Mouse (Mus musculus): ENCODE measurements around the gene Zfp706. TPM values are rescaled to one million over a fixed set of nuclear protein-coding genes. Genes with fewer than 3 reads are reported as not detected.

Gene Zfp706
- polyA plus RNA-seq (2015; fragmentation: Nextera tagmentation; extraction: Ambion mirVana) = 479 and 536 TPM in 2 replicates

DNA sequence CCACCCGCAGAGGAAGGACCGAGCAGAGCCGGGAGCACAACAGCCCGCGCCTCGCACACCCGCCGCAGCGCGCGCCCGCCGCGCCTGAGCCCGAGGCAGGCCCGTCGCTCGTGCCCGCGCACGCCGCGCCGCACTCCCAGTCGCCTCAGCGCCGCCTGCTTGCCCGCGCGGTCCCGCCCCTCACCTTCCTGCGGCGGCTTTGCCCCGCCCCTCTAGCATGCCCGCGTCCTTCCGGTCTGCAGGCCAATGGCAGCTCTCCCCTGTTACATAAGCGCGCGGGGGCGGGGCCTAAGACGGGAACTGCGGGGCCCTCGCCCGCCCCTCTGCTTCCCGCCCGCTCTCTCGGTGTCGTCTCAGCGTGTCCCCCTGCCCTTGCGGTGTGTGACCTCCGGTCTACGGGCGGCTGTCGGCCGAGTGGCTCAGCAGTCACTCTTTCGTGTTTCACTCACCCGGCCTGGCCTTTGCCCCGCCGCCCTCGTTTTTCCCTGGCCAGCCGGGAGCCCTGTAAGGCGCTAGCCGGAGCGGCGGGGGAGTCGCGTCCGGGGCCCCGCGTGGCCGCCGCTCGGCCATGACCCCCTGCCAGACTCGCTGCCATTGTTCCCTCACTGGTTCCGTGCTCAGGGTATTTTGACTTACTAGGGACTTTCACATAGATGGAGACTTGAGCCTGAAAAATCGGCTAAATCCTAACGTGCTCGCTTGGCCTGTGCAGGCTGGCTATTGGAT, at the start of gene Zfp706:
Zfp706 (minus strand) TSS at position 541 of the 726 bp plus-strand sequence.
- H3K4me3 ChIP-seq (replicated peaks; ENCODE audit: low read length) = peak within 1 kb of the TSS; percentile 72
- peak; percentile 100 for ATAC-seq
- no peaks in the 10 kb centered on the region for H3K27me3 ChIP-seq (replicated peaks; ENCODE audit: control insufficient read depth, insufficient read depth, low read length)
- peaks cover 17% of the 10 kb centered on the region for H3K4me1 ChIP-seq (replicated peaks; ENCODE audit: control insufficient read depth, insufficient read depth, low read length)
- peak within 1 kb of the TSS; percentile 90 for H3K27ac ChIP-seq (ENCODE audit: low read length)
- H3K4me2 ChIP-seq (ENCODE audit: low read length) = peak within 1 kb of the TSS; percentile 80
- H3K9me3 ChIP-seq (ENCODE audit: control insufficient read depth, low read length) = no peaks in the 10 kb centered on the region
- H3K36me3 ChIP-seq (ENCODE audit: control insufficient read depth, insufficient read depth) = no peaks in the 10 kb centered on the region
- WGBS = under 1% methylated on average over 62 of the region's 79 CpGs
- H3K9ac ChIP-seq (replicated peaks; ENCODE audit: low read depth, low read length) = peak within 1 kb of the TSS; percentile 90

DNA sequence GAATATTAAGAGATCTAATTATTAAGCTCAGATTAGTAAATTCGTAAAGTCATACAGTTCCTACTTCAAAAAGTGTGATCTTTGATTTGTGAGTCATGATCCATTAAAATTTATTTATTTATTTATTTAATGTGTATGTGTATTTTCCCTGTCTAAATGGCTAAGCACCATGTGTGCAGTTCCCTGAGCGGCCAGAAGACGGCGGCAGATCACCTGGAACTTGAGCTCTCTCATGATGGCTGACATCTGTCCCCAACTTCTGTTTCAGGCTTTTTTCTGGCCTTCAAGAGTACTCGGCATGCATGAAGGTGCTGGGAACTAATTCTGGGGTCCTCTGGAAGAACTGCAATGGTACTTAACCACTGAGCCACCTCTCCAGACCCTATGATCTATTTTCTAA, 47.0 kb upstream of the Zfp706 start:
- Histone ChIP-seq H3K27me3 (replicated peaks; ENCODE audit: control insufficient read depth, insufficient read depth, low read length) (no peaks in the 10 kb centered on the region), H3K9me3 (ENCODE audit: control insufficient read depth, low read length) (no peaks in the 10 kb centered on the region), H3K9ac (replicated peaks; ENCODE audit: low read depth, low read length) (no peak overlapping the region), H3K27ac (ENCODE audit: low read length) (no peak overlapping the region), H3K4me1 (replicated peaks; ENCODE audit: control insufficient read depth, insufficient read depth, low read length) (peaks cover 14% of the 10 kb centered on the region), H3K36me3 (ENCODE audit: control insufficient read depth, insufficient read depth) (no peaks in the 10 kb centered on the region), H3K4me3 (replicated peaks; ENCODE audit: low read length) (no peak overlapping the region), H3K4me2 (ENCODE audit: low read length) (no peak overlapping the region)
- no peak for ATAC-seq
- WGBS = 93% methylated on average over 5 of the region's 5 CpGs

DNA sequence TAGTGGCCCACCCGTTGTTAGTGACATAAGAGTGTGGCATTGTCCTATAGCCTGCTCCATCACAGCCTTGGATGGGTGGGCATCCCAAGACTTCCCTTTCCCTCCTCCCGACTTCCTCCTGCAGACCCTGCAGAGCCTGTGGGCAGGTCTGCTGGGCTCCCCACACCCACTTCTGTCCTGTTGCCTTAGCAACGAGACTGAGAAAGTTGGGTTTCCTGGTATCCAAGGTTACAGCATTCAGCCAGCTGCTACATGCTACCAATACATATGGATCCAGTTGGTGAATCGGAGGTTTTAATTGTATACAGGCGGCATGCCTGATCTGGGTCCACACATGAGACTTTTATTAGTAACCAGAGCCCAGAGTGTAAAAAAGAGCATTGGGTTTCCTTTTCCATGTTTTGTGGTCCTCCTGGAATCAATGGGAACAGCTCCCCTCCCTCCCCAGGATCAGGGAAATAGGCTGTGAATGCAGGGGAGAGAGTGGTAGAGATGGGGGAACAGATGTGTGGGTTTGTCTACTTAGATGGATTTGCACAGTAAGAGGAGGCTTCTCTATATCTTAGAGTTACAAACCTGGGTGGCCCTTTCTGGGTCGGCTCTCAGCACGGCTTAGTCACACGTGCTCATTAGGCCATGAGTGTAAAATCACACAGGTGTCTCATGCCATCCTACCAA, 45.7 kb upstream of the Zfp706 start:
- no peaks in the 10 kb centered on the region for H3K27me3 ChIP-seq (replicated peaks; ENCODE audit: control insufficient read depth, insufficient read depth, low read length)
- whole genome bisulfite sequencing = 36% methylated on average over 8 of the region's 8 CpGs
- H3K27ac ChIP-seq (ENCODE audit: low read length) = peak overlapping the region; percentile 78
- peak overlapping the region; percentile 30; the same call in 1 of the 2 replicates for H3K4me2 ChIP-seq (ENCODE audit: low read length)
- no peaks in the 10 kb centered on the region for H3K36me3 ChIP-seq (ENCODE audit: control insufficient read depth, insufficient read depth)
- no peaks in the 10 kb centered on the region for H3K9me3 ChIP-seq (ENCODE audit: control insufficient read depth, low read length)
- H3K9ac ChIP-seq (replicated peaks; ENCODE audit: low read depth, low read length) = 0 out of 2 replicates have a peak overlapping the region, but pooled peaks have one; percentile 29
- peaks cover 14% of the 10 kb centered on the region for H3K4me1 ChIP-seq (replicated peaks; ENCODE audit: control insufficient read depth, insufficient read depth, low read length)
- ATAC-seq = peak; percentile 95
- H3K4me3 ChIP-seq (replicated peaks; ENCODE audit: low read length) = no peak overlapping the region

DNA sequence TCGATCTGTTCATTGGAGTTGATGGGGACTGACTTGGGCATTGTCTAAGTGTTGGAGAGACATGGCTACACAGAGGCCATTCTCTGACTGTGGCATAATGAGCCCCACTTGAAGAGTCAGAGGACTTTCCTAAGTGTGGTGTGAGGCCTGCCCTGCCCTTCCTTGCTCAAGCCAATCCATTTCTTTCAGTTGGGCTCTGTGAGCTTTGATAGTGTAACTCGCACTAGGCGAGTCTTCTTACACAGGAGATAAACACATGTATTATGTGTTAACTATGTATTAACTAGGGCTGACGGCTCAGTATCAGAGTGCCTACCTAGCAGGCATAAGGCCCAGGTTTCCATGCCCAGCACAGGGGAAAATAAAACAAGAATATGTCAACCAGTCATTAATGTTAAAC, 39.8 kb upstream of the Zfp706 start:
- Histone ChIP-seq H3K9ac (replicated peaks; ENCODE audit: low read depth, low read length) (no peak overlapping the region), H3K4me2 (ENCODE audit: low read length) (no peak overlapping the region), H3K4me3 (replicated peaks; ENCODE audit: low read length) (no peak overlapping the region), H3K27me3 (replicated peaks; ENCODE audit: control insufficient read depth, insufficient read depth, low read length) (no peaks in the 10 kb centered on the region), H3K36me3 (ENCODE audit: control insufficient read depth, insufficient read depth) (no peaks in the 10 kb centered on the region), H3K4me1 (replicated peaks; ENCODE audit: control insufficient read depth, insufficient read depth, low read length) (peaks cover 4% of the 10 kb centered on the region), H3K9me3 (ENCODE audit: control insufficient read depth, low read length) (no peaks in the 10 kb centered on the region), H3K27ac (ENCODE audit: low read length) (no peak overlapping the region)
- ATAC-seq = no peak
- 96% methylated on average over 4 of the region's 4 CpGs for WGBS

DNA sequence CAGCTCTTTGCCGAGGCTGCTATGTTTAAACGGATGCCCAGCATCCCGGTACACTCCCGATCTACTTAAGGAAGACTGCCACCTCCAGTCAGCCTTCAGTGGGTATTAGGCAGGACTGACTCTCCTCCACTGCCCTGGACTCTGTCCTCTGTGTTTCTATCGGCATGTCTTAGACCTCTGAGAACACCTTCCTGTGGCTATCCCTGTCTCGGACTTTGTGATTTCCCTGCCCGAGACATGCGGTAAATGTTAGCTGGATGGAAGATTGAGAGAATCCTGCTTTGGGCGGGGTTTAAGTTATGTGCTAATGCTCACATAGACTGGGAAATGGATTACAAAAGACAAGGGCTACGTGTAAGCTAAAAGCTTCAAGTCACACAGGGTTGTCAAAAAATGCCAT, 39.0 kb upstream of the Zfp706 start:
- ATAC-seq = no peak
- H3K27me3 ChIP-seq (replicated peaks; ENCODE audit: control insufficient read depth, insufficient read depth, low read length) = no peaks in the 10 kb centered on the region
- no peak overlapping the region for H3K4me2 ChIP-seq (ENCODE audit: low read length)
- no peak overlapping the region for H3K4me3 ChIP-seq (replicated peaks; ENCODE audit: low read length)
- H3K4me1 ChIP-seq (replicated peaks; ENCODE audit: control insufficient read depth, insufficient read depth, low read length) = peaks cover 6% of the 10 kb centered on the region
- WGBS = 94% methylated on average over 10 of the region's 10 CpGs
- no peak overlapping the region for H3K27ac ChIP-seq (ENCODE audit: low read length)
- no peak overlapping the region for H3K9ac ChIP-seq (replicated peaks; ENCODE audit: low read depth, low read length)
- H3K9me3 ChIP-seq (ENCODE audit: control insufficient read depth, low read length) = no peaks in the 10 kb centered on the region
- H3K36me3 ChIP-seq (ENCODE audit: control insufficient read depth, insufficient read depth) = no peaks in the 10 kb centered on the region

DNA sequence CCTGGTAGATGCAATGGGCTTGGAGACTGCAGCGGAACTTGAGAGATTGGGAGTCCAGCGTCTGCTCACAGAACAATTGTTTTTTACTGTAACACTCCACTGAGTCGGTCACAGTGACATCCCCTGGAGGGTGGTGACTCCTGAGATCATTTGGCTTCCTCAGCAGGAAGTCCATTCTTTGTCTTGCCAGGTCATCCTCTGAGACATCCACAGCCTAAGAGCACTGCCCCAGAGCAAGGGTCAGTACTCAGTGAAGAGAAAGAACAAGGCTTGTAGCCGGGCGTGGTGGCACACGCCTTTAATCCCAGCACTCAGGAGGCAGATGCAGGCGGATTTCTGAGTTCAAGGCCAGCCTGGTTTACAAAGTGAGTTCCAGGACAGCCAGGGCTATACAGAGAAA, 38.6 kb upstream of the Zfp706 start:
- Histone ChIP-seq H3K27ac (ENCODE audit: low read length) (no peak overlapping the region), H3K9ac (replicated peaks; ENCODE audit: low read depth, low read length) (no peak overlapping the region), H3K4me1 (replicated peaks; ENCODE audit: control insufficient read depth, insufficient read depth, low read length) (peaks cover 9% of the 10 kb centered on the region), H3K4me3 (replicated peaks; ENCODE audit: low read length) (no peak overlapping the region), H3K9me3 (ENCODE audit: control insufficient read depth, low read length) (no peaks in the 10 kb centered on the region), H3K36me3 (ENCODE audit: control insufficient read depth, insufficient read depth) (no peaks in the 10 kb centered on the region), H3K4me2 (ENCODE audit: low read length) (no peak overlapping the region), H3K27me3 (replicated peaks; ENCODE audit: control insufficient read depth, insufficient read depth, low read length) (no peaks in the 10 kb centered on the region)
- ATAC-seq = no peak
- 82% methylated on average over 7 of the region's 7 CpGs for WGBS

DNA sequence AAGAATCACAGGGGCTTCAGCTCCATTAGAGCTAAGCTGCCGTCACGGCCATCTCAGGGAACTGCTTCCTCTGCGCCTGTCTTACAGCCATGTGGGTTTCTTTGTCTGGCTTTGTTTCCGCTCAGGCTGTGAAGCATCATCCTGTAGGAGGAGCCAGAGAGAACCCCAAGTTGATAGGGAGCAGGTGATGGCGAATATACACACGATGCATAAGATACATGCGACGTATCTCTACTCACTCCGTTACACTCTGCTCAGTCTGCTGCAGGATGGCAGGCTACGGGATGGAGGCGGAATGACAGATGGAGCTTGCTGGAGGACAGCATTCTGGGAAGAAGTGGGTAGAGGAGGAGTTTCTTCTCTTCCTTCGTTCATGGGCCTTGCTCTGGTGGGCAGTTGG, 37.9 kb upstream of the Zfp706 start:
- peak; percentile 61 for ATAC-seq
- WGBS = 61% methylated on average over 12 of the region's 12 CpGs
- no peaks in the 10 kb centered on the region for H3K36me3 ChIP-seq (ENCODE audit: control insufficient read depth, insufficient read depth)
- H3K9ac ChIP-seq (replicated peaks; ENCODE audit: low read depth, low read length) = no peak overlapping the region
- no peaks in the 10 kb centered on the region for H3K9me3 ChIP-seq (ENCODE audit: control insufficient read depth, low read length)
- no peak overlapping the region for H3K4me2 ChIP-seq (ENCODE audit: low read length)
- H3K4me1 ChIP-seq (replicated peaks; ENCODE audit: control insufficient read depth, insufficient read depth, low read length) = peaks cover 10% of the 10 kb centered on the region
- H3K27me3 ChIP-seq (replicated peaks; ENCODE audit: control insufficient read depth, insufficient read depth, low read length) = no peaks in the 10 kb centered on the region
- 0 out of 2 replicates have a peak overlapping the region, but pooled peaks have one; percentile 2 for H3K27ac ChIP-seq (ENCODE audit: low read length)
- H3K4me3 ChIP-seq (replicated peaks; ENCODE audit: low read length) = no peak overlapping the region

DNA sequence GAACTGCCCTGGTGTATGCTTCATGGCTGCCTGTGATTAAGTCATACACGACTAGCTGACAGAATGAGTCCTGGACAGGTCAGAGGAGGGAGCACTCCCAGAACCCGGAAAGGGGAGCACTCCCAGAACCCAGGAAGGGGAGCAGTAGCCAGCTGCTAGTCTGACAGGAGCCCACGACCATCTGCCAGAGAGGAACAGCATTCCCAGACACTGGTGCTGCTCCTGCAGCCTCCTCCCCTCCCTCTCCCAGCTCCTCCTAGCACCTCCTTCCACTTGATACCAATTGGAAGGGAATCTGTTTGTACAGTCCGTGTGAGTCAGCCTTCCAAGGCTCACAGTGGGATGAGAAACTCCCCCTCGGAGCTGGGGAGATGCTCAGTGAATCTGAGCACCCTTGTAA, 35.0 kb upstream of the Zfp706 start:
- no peaks in the 10 kb centered on the region for H3K27me3 ChIP-seq (replicated peaks; ENCODE audit: control insufficient read depth, insufficient read depth, low read length)
- ATAC-seq = peak; percentile 69
- H3K9me3 ChIP-seq (ENCODE audit: control insufficient read depth, low read length) = no peaks in the 10 kb centered on the region
- H3K4me3 ChIP-seq (replicated peaks; ENCODE audit: low read length) = no peak overlapping the region
- H3K4me1 ChIP-seq (replicated peaks; ENCODE audit: control insufficient read depth, insufficient read depth, low read length) = peaks cover 10% of the 10 kb centered on the region
- 33% methylated on average over 5 of the region's 5 CpGs for WGBS
- no peaks in the 10 kb centered on the region for H3K36me3 ChIP-seq (ENCODE audit: control insufficient read depth, insufficient read depth)
- peak overlapping the region; percentile 53 for H3K27ac ChIP-seq (ENCODE audit: low read length)
- no peak overlapping the region for H3K4me2 ChIP-seq (ENCODE audit: low read length)
- 0 out of 2 replicates have a peak overlapping the region, but pooled peaks have one; percentile 1 for H3K9ac ChIP-seq (replicated peaks; ENCODE audit: low read depth, low read length)

DNA sequence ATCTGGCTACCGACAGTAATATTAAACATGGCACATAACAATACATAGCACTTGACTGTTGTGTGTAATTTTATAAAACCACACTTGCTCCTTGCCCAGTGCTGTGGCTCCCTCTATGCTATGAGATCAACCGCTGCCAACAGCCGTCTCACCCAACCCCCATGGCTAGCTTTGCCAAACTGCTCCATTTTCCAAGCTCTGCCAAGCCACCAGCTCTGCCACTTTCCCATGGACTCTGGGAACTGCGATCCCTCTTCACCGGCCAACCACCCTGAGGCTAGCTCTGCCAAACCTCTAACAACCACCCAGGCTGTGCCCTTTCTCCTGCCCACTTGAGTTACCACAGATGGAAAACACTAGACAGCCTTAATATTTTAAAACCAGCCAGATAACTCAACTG, 33.6 kb upstream of the Zfp706 start:
- 62% methylated on average over 5 of the region's 5 CpGs for WGBS
- Histone ChIP-seq H3K9me3 (ENCODE audit: control insufficient read depth, low read length) (no peaks in the 10 kb centered on the region), H3K27me3 (replicated peaks; ENCODE audit: control insufficient read depth, insufficient read depth, low read length) (no peaks in the 10 kb centered on the region), H3K36me3 (ENCODE audit: control insufficient read depth, insufficient read depth) (no peaks in the 10 kb centered on the region), H3K4me2 (ENCODE audit: low read length) (no peak overlapping the region), H3K4me3 (replicated peaks; ENCODE audit: low read length) (no peak overlapping the region), H3K9ac (replicated peaks; ENCODE audit: low read depth, low read length) (no peak overlapping the region), H3K4me1 (replicated peaks; ENCODE audit: control insufficient read depth, insufficient read depth, low read length) (peaks cover 21% of the 10 kb centered on the region), H3K27ac (ENCODE audit: low read length) (peak overlapping the region; percentile 51)
- 0 out of 2 replicates have a peak, but pooled peaks have one; percentile 9 for ATAC-seq
